Mouse (Mus musculus): ENCODE results near the gene 4833439L19Rik. TPM values are rescaled to one million over a fixed set of nuclear protein-coding genes. Genes with fewer than 3 reads are reported as not detected.

The 4833439L19Rik gene
- polyA plus RNA-seq, 1 experiment from 2014 or later: 95.1 TPM

- peak within 1 kb of the TSS; percentile 82 for H3K9ac ChIP-seq (ENCODE audit: low read depth, low read length)
- peak; percentile 97 for ATAC-seq (replicated peaks; ENCODE audit: low FRiP score)
- H3K4me3 ChIP-seq (ENCODE audit: low read depth, low read length): peak within 1 kb of the TSS; percentile 73
- H3K27me3 ChIP-seq (replicated peaks; ENCODE audit: control insufficient read depth, insufficient read depth, low read length): no peaks in the 10 kb centered on the region
- peaks cover 17% of the 10 kb centered on the region for H3K4me1 ChIP-seq (replicated peaks; ENCODE audit: control insufficient read depth, insufficient read depth, low read length)
- H3K9me3 ChIP-seq (ENCODE audit: control insufficient read depth, low read length): no peaks in the 10 kb centered on the region
- peaks cover 19% of the 10 kb centered on the region for H3K36me3 ChIP-seq (ENCODE audit: control insufficient read depth, insufficient read depth, low read length)
- H3K27ac ChIP-seq (ENCODE audit: low read depth, low read length): peak within 1 kb of the TSS; percentile 28; the same call in 1 of the 2 replicates
- peak; percentile 98 for DNase-seq (ENCODE audit: low spot score)
- peak within 1 kb of the TSS; percentile 73 for H3K4me2 ChIP-seq
- WGBS: under 1% methylated on average over 51 of the region's 51 CpGs
Observed at GRCm38 (mm10) chr13:54589996-54590951, 25.0 kb upstream of the 4833439L19Rik start, which contains the start of the genes Nop16 and Higd2a. Gene Nop16, minus strand, starts transcription at chr13:54590090. Gene Higd2a, plus strand, starts transcription at chr13:54590207.

- peak; percentile 43 for ATAC-seq (replicated peaks; ENCODE audit: low FRiP score)
Observed at GRCm38 (mm10) chr13:54589414-54589995, 24.3 kb upstream of the 4833439L19Rik start.

GRCm38 (mm10) chr13:54585831-54586230 lies 20.6 kb upstream of the 4833439L19Rik start:
- Histone ChIP-seq H3K4me1 (replicated peaks; ENCODE audit: control insufficient read depth, insufficient read depth, low read length) (peaks cover 8% of the 10 kb centered on the region; the same call in 1 of the 2 replicates), H3K9me3 (ENCODE audit: control insufficient read depth, low read length) (no peaks in the 10 kb centered on the region), H3K27me3 (replicated peaks; ENCODE audit: control insufficient read depth, insufficient read depth, low read length) (no peaks in the 10 kb centered on the region), H3K27ac (ENCODE audit: low read depth, low read length) (no peak overlapping the region), H3K4me3 (ENCODE audit: low read depth, low read length) (no peak overlapping the region), H3K4me2 (no peak overlapping the region), H3K9ac (ENCODE audit: low read depth, low read length) (no peak overlapping the region), H3K36me3 (ENCODE audit: control insufficient read depth, insufficient read depth, low read length) (peaks cover 48% of the 10 kb centered on the region)
- no peak for ATAC-seq (replicated peaks; ENCODE audit: low FRiP score)
- DNase-seq (ENCODE audit: low spot score): no peak
- WGBS: 88% methylated on average over 11 of the region's 11 CpGs

More at GRCm38 (mm10) chr13:54589414-54589995, 24.3 kb upstream of the 4833439L19Rik start:
- Histone ChIP-seq H3K27ac (ENCODE audit: low read depth, low read length) (peak overlapping the region; percentile 28; the same call in 1 of the 2 replicates), H3K9ac (ENCODE audit: low read depth, low read length) (peak overlapping the region; percentile 82), H3K4me1 (replicated peaks; ENCODE audit: control insufficient read depth, insufficient read depth, low read length) (peaks cover 17% of the 10 kb centered on the region), H3K4me3 (ENCODE audit: low read depth, low read length) (peak overlapping the region; percentile 73), H3K4me2 (peak overlapping the region; percentile 73), H3K36me3 (ENCODE audit: control insufficient read depth, insufficient read depth, low read length) (peaks cover 23% of the 10 kb centered on the region), H3K27me3 (replicated peaks; ENCODE audit: control insufficient read depth, insufficient read depth, low read length) (no peaks in the 10 kb centered on the region), H3K9me3 (ENCODE audit: control insufficient read depth, low read length) (no peaks in the 10 kb centered on the region)
- 1% methylated on average over 24 of the region's 24 CpGs for WGBS
- no peak for DNase-seq (ENCODE audit: low spot score)

GRCm38 (mm10) chr13:54582860-54583259 lies 17.6 kb upstream of the 4833439L19Rik start:
- DNase-seq (ENCODE audit: low spot score) (no peak), ATAC-seq (replicated peaks; ENCODE audit: low FRiP score) (no peak)
- no peak overlapping the region for H3K9ac ChIP-seq (ENCODE audit: low read depth, low read length)
- H3K9me3 ChIP-seq (ENCODE audit: control insufficient read depth, low read length): no peaks in the 10 kb centered on the region
- peaks cover 47% of the 10 kb centered on the region for H3K36me3 ChIP-seq (ENCODE audit: control insufficient read depth, insufficient read depth, low read length)
- no peak overlapping the region for H3K4me2 ChIP-seq
- H3K27me3 ChIP-seq (replicated peaks; ENCODE audit: control insufficient read depth, insufficient read depth, low read length): no peaks in the 10 kb centered on the region
- H3K27ac ChIP-seq (ENCODE audit: low read depth, low read length): no peak overlapping the region
- no peak overlapping the region for H3K4me3 ChIP-seq (ENCODE audit: low read depth, low read length)
- H3K4me1 ChIP-seq (replicated peaks; ENCODE audit: control insufficient read depth, insufficient read depth, low read length): peaks cover 5% of the 10 kb centered on the region
- WGBS: 90% methylated on average over 5 of the region's 5 CpGs

GRCm38 (mm10) chr13:54582126-54582525 lies 16.9 kb upstream of the 4833439L19Rik start:
- no peak overlapping the region for H3K4me2 ChIP-seq
- WGBS: 74% methylated on average over 10 of the region's 10 CpGs
- peaks cover 46% of the 10 kb centered on the region for H3K36me3 ChIP-seq (ENCODE audit: control insufficient read depth, insufficient read depth, low read length)

GRCm38 (mm10) chr13:54581385-54581784 lies 16.1 kb upstream of the 4833439L19Rik start:
- DNase-seq (ENCODE audit: low spot score): no peak
- peaks cover 5% of the 10 kb centered on the region for H3K4me1 ChIP-seq (replicated peaks; ENCODE audit: control insufficient read depth, insufficient read depth, low read length)
- no peak overlapping the region for H3K4me2 ChIP-seq
- peaks cover 46% of the 10 kb centered on the region for H3K36me3 ChIP-seq (ENCODE audit: control insufficient read depth, insufficient read depth, low read length)
- 85% methylated on average over 2 of the region's 2 CpGs for WGBS
- H3K4me3 ChIP-seq (ENCODE audit: low read depth, low read length): no peak overlapping the region
- no peak for ATAC-seq (replicated peaks; ENCODE audit: low FRiP score)
- H3K27ac ChIP-seq (ENCODE audit: low read depth, low read length): no peak overlapping the region
- H3K9me3 ChIP-seq (ENCODE audit: control insufficient read depth, low read length): no peaks in the 10 kb centered on the region
- no peaks in the 10 kb centered on the region for H3K27me3 ChIP-seq (replicated peaks; ENCODE audit: control insufficient read depth, insufficient read depth, low read length)
- no peak overlapping the region for H3K9ac ChIP-seq (ENCODE audit: low read depth, low read length)

More at GRCm38 (mm10) chr13:54582126-54582525, 16.9 kb upstream of the 4833439L19Rik start:
- Histone ChIP-seq H3K27ac (ENCODE audit: low read depth, low read length) (no peak overlapping the region), H3K9ac (ENCODE audit: low read depth, low read length) (no peak overlapping the region), H3K4me1 (replicated peaks; ENCODE audit: control insufficient read depth, insufficient read depth, low read length) (peaks cover 5% of the 10 kb centered on the region), H3K9me3 (ENCODE audit: control insufficient read depth, low read length) (no peaks in the 10 kb centered on the region), H3K4me3 (ENCODE audit: low read depth, low read length) (no peak overlapping the region), H3K27me3 (replicated peaks; ENCODE audit: control insufficient read depth, insufficient read depth, low read length) (no peaks in the 10 kb centered on the region)
- ATAC-seq (replicated peaks; ENCODE audit: low FRiP score) (no peak), DNase-seq (ENCODE audit: low spot score) (no peak)

GRCm38 (mm10) chr13:54577652-54578507 lies 12.6 kb upstream of the 4833439L19Rik start:
- no peak for DNase-seq (ENCODE audit: low spot score)
- WGBS: 78% methylated on average over 21 of the region's 21 CpGs
- Histone ChIP-seq H3K27ac (ENCODE audit: low read depth, low read length) (no peak overlapping the region), H3K36me3 (ENCODE audit: control insufficient read depth, insufficient read depth, low read length) (peaks cover 15% of the 10 kb centered on the region), H3K9ac (ENCODE audit: low read depth, low read length) (no peak overlapping the region), H3K9me3 (ENCODE audit: control insufficient read depth, low read length) (no peaks in the 10 kb centered on the region), H3K4me2 (no peak overlapping the region), H3K4me1 (replicated peaks; ENCODE audit: control insufficient read depth, insufficient read depth, low read length) (peaks cover 10% of the 10 kb centered on the region), H3K4me3 (ENCODE audit: low read depth, low read length) (no peak overlapping the region), H3K27me3 (replicated peaks; ENCODE audit: control insufficient read depth, insufficient read depth, low read length) (no peaks in the 10 kb centered on the region)
- no peak for ATAC-seq (replicated peaks; ENCODE audit: low FRiP score)

GRCm38 (mm10) chr13:54575489-54575888 lies 10.3 kb upstream of the 4833439L19Rik start:
- peak; percentile 49 for DNase-seq (ENCODE audit: low spot score)
- WGBS: 7% methylated on average over 19 of the region's 19 CpGs
- H3K9ac ChIP-seq (ENCODE audit: low read depth, low read length): peak overlapping the region; percentile 80
- H3K27me3 ChIP-seq (replicated peaks; ENCODE audit: control insufficient read depth, insufficient read depth, low read length): no peaks in the 10 kb centered on the region
- peak overlapping the region; percentile 79 for H3K4me3 ChIP-seq (ENCODE audit: low read depth, low read length)
- ATAC-seq (replicated peaks; ENCODE audit: low FRiP score): 0 out of 2 replicates have a peak, but pooled peaks have one; percentile 15
- no peaks in the 10 kb centered on the region for H3K9me3 ChIP-seq (ENCODE audit: control insufficient read depth, low read length)
- no peak overlapping the region for H3K27ac ChIP-seq (ENCODE audit: low read depth, low read length)
- peaks cover 5% of the 10 kb centered on the region; the same call in 1 of the 2 replicates for H3K36me3 ChIP-seq (ENCODE audit: control insufficient read depth, insufficient read depth, low read length)
- H3K4me1 ChIP-seq (replicated peaks; ENCODE audit: control insufficient read depth, insufficient read depth, low read length): peaks cover 10% of the 10 kb centered on the region
- H3K4me2 ChIP-seq: peak overlapping the region; percentile 88
